Mouse (Mus musculus) embryo, embryonic 11.5 days (tissue): ENCODE measurements around the gene Olfml1.
A peak's percentile ranks its signal among the peaks of the same experiment; 100 is the strongest.

Source experiments
- DNase-seq: peaks from one replicate; pipeline ENCODE4 v3.0.0-alpha.2; 2012; ENCODE audit warnings: low read depth, low spot score

Olfml1 gene

GRCm38 (mm10) chr7:107567261-107567671, at the start of gene Olfml1:
Gene Olfml1, plus strand, starts transcription at chr7:107567446.
- DNase-seq, result peak; percentile 54

GRCm38 (mm10) chr7:107519256-107520025, 47.8 kb upstream of the Olfml1 start:
- DNase-seq, result no peak

GRCm38 (mm10) chr7:107521411-107521810, 45.8 kb upstream of the Olfml1 start:
- no peak for DNase-seq

GRCm38 (mm10) chr7:107526299-107526698, 40.9 kb upstream of the Olfml1 start:
- peak; percentile 22 for DNase-seq

- no peak for DNase-seq
These were observed 39.0 kb upstream of the Olfml1 start for GRCm38 (mm10) chr7:107528169-107528772.

- no peak for DNase-seq
These were observed 37.9 kb upstream of the Olfml1 start for GRCm38 (mm10) chr7:107529364-107529763.

- no peak for DNase-seq
These were observed 31.9 kb upstream of the Olfml1 start for GRCm38 (mm10) chr7:107535311-107535710.

- no peak for DNase-seq
These were observed 30.7 kb upstream of the Olfml1 start for GRCm38 (mm10) chr7:107536516-107536915.

- DNase-seq, result no peak
These were observed 27.2 kb upstream of the Olfml1 start for GRCm38 (mm10) chr7:107540034-107540433.

GRCm38 (mm10) chr7:107545011-107545410, 22.2 kb upstream of the Olfml1 start:
- DNase-seq, result no peak

- no peak for DNase-seq
These were observed 19.4 kb upstream of the Olfml1 start for GRCm38 (mm10) chr7:107547872-107548271.

- DNase-seq, result no peak
These were observed 13.8 kb upstream of the Olfml1 start for GRCm38 (mm10) chr7:107553461-107553860.

GRCm38 (mm10) chr7:107555906-107556305, 11.3 kb upstream of the Olfml1 start:
- no peak for DNase-seq

- DNase-seq, result no peak
These were observed 6.6 kb upstream of the Olfml1 start for GRCm38 (mm10) chr7:107560675-107561074.

GRCm38 (mm10) chr7:107561584-107561983, 5.7 kb upstream of the Olfml1 start:
- DNase-seq, result no peak

GRCm38 (mm10) chr7:107563727-107564126, 3.5 kb upstream of the Olfml1 start:
- DNase-seq, result no peak

GRCm38 (mm10) chr7:107567674-107568073, 428 bp downstream of the Olfml1 start:
- DNase-seq, result no peak

GRCm38 (mm10) chr7:107568971-107569370, 1.7 kb downstream of the Olfml1 start:
- no peak for DNase-seq

- DNase-seq, result no peak
These were observed 6.6 kb downstream of the Olfml1 start for GRCm38 (mm10) chr7:107573856-107574255.

- no peak for DNase-seq
These were observed 7.0 kb downstream of the Olfml1 start for GRCm38 (mm10) chr7:107574276-107574675.

GRCm38 (mm10) chr7:107592641-107593040, 25.4 kb downstream of the Olfml1 start:
- DNase-seq, result no peak

GRCm38 (mm10) chr7:107593904-107594303, 26.7 kb downstream of the Olfml1 start:
- no peak for DNase-seq

- DNase-seq, result peak; percentile 5
These were observed 27.1 kb downstream of the Olfml1 start for GRCm38 (mm10) chr7:107594325-107594856.
